Mouse (Mus musculus) ES-Bruce4 (cell line): ENCODE measurements around the gene Fam120b.

Experiments
- CTCF ChIP-seq: IDR thresholded peaks from one replicate; pipeline ENCODE4 v1.8.1; 2011; ENCODE audit warnings: low read depth, low read length
- EP300 ChIP-seq: IDR thresholded peaks from 2 replicates; pipeline ENCODE4 v1.6.1; 2011; ENCODE audit warnings: low read depth, low read length; ENCODE audit not compliant: insufficient read depth
- POLR2A ChIP-seq: IDR thresholded peaks from one replicate; pipeline ENCODE4 v1.8.1; 2011; ENCODE audit warnings: low read length; ENCODE audit not compliant: insufficient read depth

- no peak for TF ChIP-seq CTCF
- TF ChIP-seq POLR2A = no peak
- no peak for TF ChIP-seq EP300
Observed at GRCm38 (mm10) chr17:15388892-15389291, 7.1 kb upstream of the Fam120b start.
